Mouse (Mus musculus): ENCODE measurements around the gene Olfr1229.

Gene Olfr1229

DNA sequence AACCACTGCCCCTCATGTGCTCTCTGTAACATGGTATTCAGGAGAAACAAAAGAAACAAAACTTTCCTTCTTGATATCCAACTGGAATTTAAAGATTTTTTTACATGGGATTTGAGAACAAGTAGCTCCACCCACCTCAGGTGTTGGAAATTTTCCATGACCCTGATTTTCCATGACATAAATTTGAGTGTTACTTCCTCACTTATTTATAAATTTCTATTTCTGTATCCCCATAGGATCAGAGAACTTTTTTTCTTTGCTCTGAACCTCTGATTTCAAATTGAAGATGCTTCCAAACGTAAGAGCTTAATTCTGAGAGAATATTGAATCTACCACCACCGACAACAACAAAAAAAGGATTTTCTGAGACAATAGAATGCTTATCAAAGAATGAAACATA, at the start of gene Olfr1229:
Olfr1229 (minus strand) TSS at position 101 of the 400 bp plus-strand sequence.
- no peak for DNase-seq (ENCODE audit: low spot score)

DNA sequence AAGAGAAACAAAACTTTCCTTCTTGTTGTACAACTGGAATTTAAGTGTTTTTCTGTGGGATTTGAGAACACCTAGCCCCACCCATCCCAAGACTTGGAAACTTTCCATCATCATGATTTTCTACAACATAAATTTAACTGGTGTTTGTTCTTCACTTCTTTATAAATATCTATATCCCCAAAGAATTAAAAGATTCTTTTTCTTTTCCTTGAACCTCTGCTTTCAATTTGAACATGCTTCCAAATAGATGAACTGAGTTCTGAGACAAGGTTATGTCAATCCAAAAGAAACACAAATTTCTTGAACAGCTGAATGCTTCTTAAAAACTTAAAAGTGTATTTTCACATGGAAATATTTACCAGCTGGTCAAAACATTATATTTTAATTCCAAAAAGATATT, 41.8 kb upstream of the Olfr1229 start, which contains the start of gene Olfr1232:
Olfr1232 (minus strand) TSS at position 101 of the 400 bp plus-strand sequence.
- no peak for DNase-seq (ENCODE audit: low spot score)

GRCm38 (mm10) chr2:89306974-89307373, 19.2 kb upstream of the Olfr1229 start, which contains the start of gene Olfr1231:
Gene Olfr1231 (minus strand): TSS chr2:89307074.
- no peak for DNase-seq (ENCODE audit: low spot score)

GRCm38 (mm10) chr2:89297168-89297567, 9.4 kb upstream of the Olfr1229 start, which contains the start of gene Olfr1230:
Gene Olfr1230 (minus strand): TSS chr2:89297268.
- no peak for DNase-seq (ENCODE audit: low spot score)

DNA sequence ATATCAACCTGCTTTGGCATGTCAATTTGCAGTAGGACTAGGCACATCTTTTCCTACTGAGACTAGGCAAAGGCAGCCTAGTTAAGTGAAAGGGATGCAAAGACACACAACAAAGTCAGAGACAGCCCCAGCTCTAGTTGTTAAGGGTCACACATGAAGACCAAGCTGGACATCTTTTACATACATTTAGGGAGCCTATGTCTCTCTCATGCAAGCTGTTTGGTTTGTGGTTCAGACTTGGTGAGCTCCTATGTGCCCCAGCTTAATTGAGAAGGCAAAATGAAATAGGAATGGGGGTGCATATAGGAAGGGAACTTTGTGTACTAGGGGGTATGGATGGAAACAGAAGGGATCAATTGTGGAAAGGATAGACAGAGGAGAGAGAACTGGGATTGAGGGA, 33.9 kb downstream of the Olfr1229 start, which contains the start of gene Olfr1228:
Olfr1228 (minus strand) TSS at position 101 of the 400 bp plus-strand sequence.
- DNase-seq (ENCODE audit: low spot score) = no peak

Data from testis, postnatal 14 days (tissue).